Mouse (Mus musculus) stomach, postnatal 0 days (tissue): Measurements from ENCODE around the gene Cep89. TPM values are rescaled to one million over a fixed set of nuclear protein-coding genes. Genes with fewer than 3 reads are reported as not detected.

Experiments
- ATAC-seq: fragments of 200-750 bp; cut with Nextera tagmentation; 2 replicates; pipeline ENCODE4 v1.8.0; 2017; ENCODE audit not compliant: low FRiP score, low TSS enrichment
- DNase-seq: peaks from one replicate; pipeline ENCODE4 v3.0.0-alpha.2; 2016; ENCODE audit warnings: low spot score
- H3K27ac ChIP-seq: fragments of 300-500 bp; sonication (generic); replicated peaks from 2 replicates; pipeline ENCODE4 v1.5.1; 2014; ENCODE audit warnings: mild to moderate bottlenecking, control low read depth
- H3K27me3 ChIP-seq: fragments of 300-500 bp; sonication (generic); 2 replicates; pipeline ENCODE4 v1.6.1; 2014; ENCODE audit warnings: low read length; ENCODE audit not compliant: control insufficient read depth, insufficient read depth
- H3K36me3 ChIP-seq: fragments of 300-500 bp; sonication (generic); 2 replicates; pipeline ENCODE4 v1.6.1; 2014; ENCODE audit warnings: low read length, mixed read lengths; ENCODE audit not compliant: control insufficient read depth, insufficient read depth
- H3K4me1 ChIP-seq: fragments of 300-500 bp; sonication (generic); replicated peaks from 2 replicates; pipeline ENCODE4 v1.6.1; 2014; ENCODE audit warnings: antibody characterized with exemption; ENCODE audit not compliant: control insufficient read depth, insufficient read depth
- H3K4me2 ChIP-seq: fragments of 300-500 bp; sonication (generic); replicated peaks from 2 replicates; pipeline ENCODE4 v1.6.1; 2014; ENCODE audit warnings: low read depth, mild to moderate bottlenecking, control low read depth, moderate library complexity
- H3K4me3 ChIP-seq: fragments of 300-500 bp; sonication (generic); 2 replicates; pipeline ENCODE4 v1.5.1; 2014; ENCODE audit warnings: low read depth, low read length, control low read depth
- H3K9ac ChIP-seq: fragments of 300-500 bp; sonication (generic); 2 replicates; pipeline ENCODE4 v1.6.1; 2014; ENCODE audit warnings: mild to moderate bottlenecking, low read length, control low read depth, mixed read lengths
- H3K9me3 ChIP-seq: fragments of 300-500 bp; sonication (generic); 2 replicates; pipeline ENCODE4 v1.6.1; 2016; ENCODE audit warnings: low read length; ENCODE audit not compliant: control insufficient read depth
- CTCF ChIP-seq: IDR thresholded peaks from 2 replicates; pipeline ENCODE4 v1.5.1; 2016; ENCODE audit warnings: antibody characterized with exemption, low read depth, mild to moderate bottlenecking, moderate library complexity
- EP300 ChIP-seq: optimal IDR thresholded peaks from 2 replicates; pipeline ENCODE3; 2016; ENCODE audit warnings: antibody characterized with exemption
- WGBS: fragments of 180-500 bp; shearing (Covaris S2); extraction: QIAGEN DNeasy Blood & Tissue Kit; methylation state at CpG from one replicate; pipeline ENCODE4 v1.1.7; 2014; 5-methylcytosine and 5-hydroxymethylcytosine counted together
- polyA plus RNA-seq: library from polyadenylated mRNA; unstranded; fragments of >200 nt; fragmentation: Nextera tagmentation; extraction: Ambion mirVana; gene quantifications from 2 replicates; pipeline ENCODE4 v1.2.1, GENCODE M21; 2015

The Cep89 gene
- polyA plus RNA-seq, 1 experiment from 2014 or later: 11.7 TPM

GRCm38 (mm10) chr7:35371096-35371495 lies 25.7 kb upstream of the Cep89 start:
- ATAC-seq: no peak
- H3K27ac ChIP-seq: peak overlapping the region; percentile 58; the same call in 1 of the 2 replicates
- H3K4me3 ChIP-seq: no peak overlapping the region
- WGBS: 60% methylated on average over 14 of the region's 14 CpGs
- no peaks in the 10 kb centered on the region for H3K4me1 ChIP-seq
- TF ChIP-seq EP300: no peak
- TF ChIP-seq CTCF: no peak
- no peak overlapping the region for H3K4me2 ChIP-seq
- H3K36me3 ChIP-seq: no peaks in the 10 kb centered on the region
- DNase-seq: no peak
- no peak overlapping the region for H3K9ac ChIP-seq
- no peaks in the 10 kb centered on the region for H3K9me3 ChIP-seq
- H3K27me3 ChIP-seq: no peaks in the 10 kb centered on the region

- 59% methylated on average over 14 of the region's 14 CpGs for WGBS
Observed at GRCm38 (mm10) chr7:35372483-35373017, 24.3 kb upstream of the Cep89 start.

GRCm38 (mm10) chr7:35373146-35373989 lies 23.5 kb upstream of the Cep89 start:
- ATAC-seq (peak; percentile 87), DNase-seq (peak; percentile 84)
- no peaks in the 10 kb centered on the region for H3K27me3 ChIP-seq
- H3K9me3 ChIP-seq: no peaks in the 10 kb centered on the region
- no peak overlapping the region for H3K4me3 ChIP-seq
- no peak overlapping the region for H3K9ac ChIP-seq
- no peak overlapping the region for H3K4me2 ChIP-seq
- no peaks in the 10 kb centered on the region for H3K36me3 ChIP-seq
- TF ChIP-seq CTCF (peak; percentile 36; the same call in 1 of the 2 replicates), EP300 (no peak)
- 54% methylated on average over 16 of the region's 16 CpGs for WGBS
- no peaks in the 10 kb centered on the region for H3K4me1 ChIP-seq
- peak overlapping the region; percentile 65; the same call in 1 of the 2 replicates for H3K27ac ChIP-seq

More at GRCm38 (mm10) chr7:35372483-35373017, 24.3 kb upstream of the Cep89 start:
- Histone ChIP-seq H3K27me3 (no peaks in the 10 kb centered on the region), H3K4me1 (no peaks in the 10 kb centered on the region), H3K27ac (peak overlapping the region; percentile 85), H3K9ac (no peak overlapping the region), H3K9me3 (no peaks in the 10 kb centered on the region), H3K4me3 (no peak overlapping the region), H3K36me3 (no peaks in the 10 kb centered on the region), H3K4me2 (no peak overlapping the region)
- TF ChIP-seq EP300 (no peak), CTCF (no peak)
- DNase-seq: peak; percentile 74
- ATAC-seq: peak; percentile 84

GRCm38 (mm10) chr7:35374265-35374664 lies 22.6 kb upstream of the Cep89 start:
- no peak for TF ChIP-seq EP300
- TF ChIP-seq CTCF: no peak
- Histone ChIP-seq H3K27ac (no peak overlapping the region), H3K9me3 (no peaks in the 10 kb centered on the region), H3K36me3 (no peaks in the 10 kb centered on the region), H3K27me3 (no peaks in the 10 kb centered on the region), H3K4me2 (no peak overlapping the region), H3K4me1 (no peaks in the 10 kb centered on the region), H3K4me3 (no peak overlapping the region), H3K9ac (no peak overlapping the region)
- 81% methylated on average over 7 of the region's 7 CpGs for WGBS
- DNase-seq (no peak), ATAC-seq (no peak)

- Histone ChIP-seq H3K9me3 (no peaks in the 10 kb centered on the region), H3K27ac (no peak overlapping the region), H3K4me2 (no peak overlapping the region), H3K4me1 (no peaks in the 10 kb centered on the region), H3K4me3 (no peak overlapping the region), H3K36me3 (no peaks in the 10 kb centered on the region), H3K27me3 (no peaks in the 10 kb centered on the region), H3K9ac (no peak overlapping the region)
- TF ChIP-seq CTCF: no peak
- no peak for TF ChIP-seq EP300
- WGBS: 64% methylated on average over 9 of the region's 9 CpGs
- no peak for DNase-seq
- no peak for ATAC-seq
Observed at GRCm38 (mm10) chr7:35376623-35377022, 20.2 kb upstream of the Cep89 start.
